In the genomic region with DNA sequence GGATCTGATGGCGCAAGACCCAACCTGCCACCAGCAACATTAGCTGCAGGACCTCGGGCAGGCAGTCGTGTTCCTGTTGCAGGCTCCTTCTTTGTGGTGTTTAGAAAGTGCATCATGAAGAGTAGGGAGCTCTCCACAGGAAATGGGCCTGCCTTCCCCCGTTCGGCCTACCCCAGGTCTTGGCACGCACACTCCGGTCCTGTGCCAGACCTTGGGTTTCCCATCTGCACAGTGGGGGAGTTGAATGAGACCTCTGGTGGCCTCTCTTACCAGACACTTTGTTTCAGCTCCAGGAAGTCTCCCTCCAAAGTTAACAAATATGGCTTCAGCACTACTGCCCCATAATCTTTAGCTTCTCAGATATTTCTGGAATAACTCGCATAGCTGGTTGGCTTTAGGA, we compare ENCODE assay signal across 32 mouse cellular contexts. TPM values are rescaled to one million over a fixed set of nuclear protein-coding genes. Genes with fewer than 3 reads are reported as not detected.
DNase-seq lines count a peak whose midpoint lies in the region; ATAC-seq and TF ChIP-seq lines count a peak whose summit lies in the region.
"Had no signal": no experiment of that assay in that cellular context is flagged by ENCODE, and none has a peak within 500 bp of the region (broad histone marks: within the 10 kb centered on the region; RNA-seq: fewer than 3 reads in every experiment).

No protein-coding gene starts in this region.

- H3K4me1 ChIP-seq in lung, embryonic 16.5 days (replicated peaks; ENCODE audit: control insufficient read depth, insufficient read depth, low read length), result peaks cover 7% of the 10 kb centered on the region
- H3K4me1 ChIP-seq in testis, adult 2 months (ENCODE audit: control insufficient read depth, insufficient read depth, low read length), result no peaks in the 10 kb centered on the region; the same call in 1 of the 2 replicates

- peak; percentile 79 for DNase-seq in heart, adult 11 months
- no peak for DNase-seq in heart, postnatal 25 days (ENCODE audit: low spot score)
- DNase-seq in lung, postnatal 4 days, result no peak
- no peak for DNase-seq in testis, postnatal 10 days (ENCODE audit: low spot score)
- no peak for DNase-seq in layer of hippocampus, adult 11-12 months (ENCODE audit: low spot score)
- DNase-seq: adrenal gland, adult 2 months; adrenal gland, postnatal 14 days; cerebellum, adult 11 months; cerebellum, adult 2 months; cerebellum, adult 9-11 months; forebrain, postnatal 0 days; gastrocnemius, adult 2 months; gastrocnemius, postnatal 25 days; heart, postnatal 10 days had no signal

- H3K4me3 ChIP-seq in lung, embryonic 16.5 days (ENCODE audit: low read length), result no peak overlapping the region
- no peak overlapping the region for H3K4me3 ChIP-seq in testis, adult 2 months (ENCODE audit: control insufficient read depth, low read depth, low read length)
- H3K4me3 ChIP-seq: forebrain, embryonic 10.5 days; gastrocnemius, adult 2 months had no signal

- H3K9ac ChIP-seq in lung, embryonic 16.5 days (ENCODE audit: low read length), result no peak overlapping the region
- H3K9ac ChIP-seq: forebrain, postnatal 0 days; hindbrain, embryonic 14.5 days had no signal

- TF ChIP-seq CTCF in testis, adult 2 months (IDR thresholded peaks at IDR 0.05; ENCODE audit: control insufficient read depth, insufficient read depth, insufficient replicate concordance, low read depth, low read length), result no peak

- TF ChIP-seq POLR2A in testis, adult 2 months (IDR thresholded peaks at IDR 0.05; ENCODE audit: control insufficient read depth, low read depth, low read length), result no peak

- H3K27ac ChIP-seq in lung, embryonic 16.5 days (ENCODE audit: low read length), result no peak overlapping the region
- H3K27ac ChIP-seq in testis, adult 2 months (ENCODE audit: control insufficient read depth, insufficient read depth, low read depth, low read length), result peak overlapping the region; percentile 37
- H3K27ac ChIP-seq: forebrain, embryonic 10.5 days; gastrocnemius, adult 2 months; hindbrain, embryonic 14.5 days; hindbrain, postnatal 0 days had no signal

- H3K27me3 ChIP-seq in lung, embryonic 16.5 days (ENCODE audit: control insufficient read depth, insufficient read depth, low read depth, low read length), result no peaks in the 10 kb centered on the region
- no peaks in the 10 kb centered on the region for H3K27me3 ChIP-seq in testis, adult 2 months (ENCODE audit: control insufficient read depth, insufficient read depth, low read length)

- H3K4me2 ChIP-seq in lung, embryonic 16.5 days (ENCODE audit: low read depth, low read length), result no peak overlapping the region
- H3K4me2 ChIP-seq: heart, embryonic 11.5 days; hindbrain, embryonic 14.5 days had no signal

- 65% methylated on average over 8 of the region's 8 CpGs for WGBS in lung, embryonic 16.5 days

- H3K9me3 ChIP-seq in lung, embryonic 16.5 days (ENCODE audit: control insufficient read depth, low read length), result no peaks in the 10 kb centered on the region
- H3K9me3 ChIP-seq: forebrain, embryonic 10.5 days had no signal

- peak; percentile 64 for ATAC-seq in lung, embryonic 16.5 days (ENCODE audit: low read depth)
- ATAC-seq: CD4-positive, CD25-positive, alpha-beta regulatory T cell, adult 4 months; forebrain, embryonic 14.5 days; forebrain, postnatal 0 days; hindbrain, postnatal 0 days; inflammation-experienced regulatory T-cells, adult 6 months; intestine, embryonic 16.5 days had no signal

- intact Hi-C loops in heart, postnatal 25 days (cut with DNase I), result no loop called here

- no peaks in the 10 kb centered on the region for H3K36me3 ChIP-seq in lung, embryonic 16.5 days (ENCODE audit: control insufficient read depth, insufficient read depth, low read length)
- H3K36me3 ChIP-seq in testis, adult 2 months (ENCODE audit: control insufficient read depth, insufficient read depth, low read length), result no peaks in the 10 kb centered on the region
- H3K36me3 ChIP-seq: forebrain, embryonic 10.5 days had no signal

RNA-seq across cellular contexts. Expression of gene Fbxo39, which starts 22.5 kb away (rescaled TPM):
- total RNA-seq in heart, postnatal 25 days (2021), result not detected
- not detected in 2 replicates for polyA plus RNA-seq in lung, embryonic 16.5 days (2015; fragmentation: Nextera tagmentation; extraction: Ambion mirVana)
- 108 and 112 TPM in 2 replicates for polyA plus RNA-seq in testis, adult 2 months (2012; rRNA removed)
- total RNA-seq: adrenal gland, adult 2 months; adrenal gland, postnatal 14 days; adrenal gland, postnatal 4 days; forebrain, postnatal 0 days; gastrocnemius, adult 2 months; gastrocnemius, postnatal 25 days; heart, adult 8-10 months; heart, postnatal 10 days; hematopoietic stem cell, adult 5-6 weeks; MEL had no signal
- polyA plus RNA-seq: C2C12; cerebellum, adult 2 months; embryonic facial prominence, embryonic 11.5 days; embryonic facial prominence, embryonic 14.5 days; forebrain, embryonic 10.5 days; forebrain, embryonic 14.5 days; forebrain, postnatal 0 days; heart, embryonic 11.5 days; heart, embryonic 14.5 days; hindbrain, embryonic 14.5 days; hindbrain, postnatal 0 days; inflammation-experienced regulatory T-cells, adult 6 months; intestine, embryonic 16.5 days had no signal

RNA-seq across cellular contexts. Expression of gene Tekt1, which starts 25.5 kb away (rescaled TPM):
- not detected for total RNA-seq in heart, postnatal 25 days (2021)
- polyA plus RNA-seq in lung, embryonic 16.5 days (2015; fragmentation: Nextera tagmentation; extraction: Ambion mirVana), result 17.8 and 22.4 TPM in 2 replicates
- polyA plus RNA-seq in testis, adult 2 months (2012; rRNA removed), result 184 and 205 TPM in 2 replicates
- total RNA-seq: adrenal gland, postnatal 14 days; hematopoietic stem cell, adult 5-6 weeks; MEL had no signal
- polyA plus RNA-seq: C2C12; CD4-positive, CD25-positive, alpha-beta regulatory T cell, adult 4 months; inflammation-experienced regulatory T-cells, adult 6 months had no signal

RNA-seq across cellular contexts. Expression of gene Xaf1, which starts 35.3 kb away (rescaled TPM):
- total RNA-seq in heart, postnatal 25 days (2021), result 10 to 100 TPM; 10.7 to 12.0 TPM
- polyA plus RNA-seq in lung, embryonic 16.5 days (2015; fragmentation: Nextera tagmentation; extraction: Ambion mirVana), result 7.3 and 7.4 TPM in 2 replicates
- 1.4 and 2.3 TPM in 2 replicates for polyA plus RNA-seq in testis, adult 2 months (2012; rRNA removed)

Comparison
In these comparisons a context has a peak if more than half of its experiments do, and no peak if none do; other contexts are left out.
1. RNA of gene Fbxo39, which starts 22.5 kb away (polyA plus RNA-seq): 108 to 112 TPM in testis, adult 2 months; not detected in lung, embryonic 16.5 days; every median in the first group is over 100 times any median in the second.